Mouse (Mus musculus) granulocyte monocyte progenitor cell, adult 5-6 weeks (primary cell): ENCODE measurements around the gene Golga4. TPM values are rescaled to one million over a fixed set of nuclear protein-coding genes. Genes with fewer than 3 reads are reported as not detected.
A peak's percentile ranks its signal among the peaks of the same experiment; 100 is the strongest.
"Not testable (repeated sequence)": the region's sequence is repeated elsewhere in the genome, so short reads cannot be mapped to it uniquely, and the experiment has no call there.

ENCODE experiments used
- ATAC-seq: replicated peaks from 2 replicates; pipeline ENCODE4 v1.8.0; 2016; ENCODE audit warnings: mild to moderate bottlenecking, moderate TSS enrichment, inconsistent platforms; ENCODE audit not compliant: poor library complexity, severe bottlenecking
- total RNA-seq, 2 experiments: library from RNA; stranded (forward) in 1 of 2; stranded (reverse) in 1 of 2; fragments of 200-712, 200-1000 nt in 1 of 2; fragments of >200 nt in 1 of 2; fragmentation: Nextera tagmentation in 1 of 2; gene quantifications; 2 replicates each; pipeline ENCODE4 v1.2.3; 2014 to 2017

The Golga4 gene
- total RNA-seq, 2 experiments from 2014 or later, result 50.2 to 82.7 TPM

GRCm38 (mm10) chr9:118574911-118575310 lies 68.8 kb downstream of the Golga4 start:
- ATAC-seq, result no peak

GRCm38 (mm10) chr9:118580371-118580770 lies 74.3 kb downstream of the Golga4 start:
- ATAC-seq, result no peak

GRCm38 (mm10) chr9:118582757-118583156 lies 76.7 kb downstream of the Golga4 start:
- ATAC-seq, result peak; percentile 30

GRCm38 (mm10) chr9:118584838-118585237 lies 78.8 kb downstream of the Golga4 start:
- ATAC-seq, result no peak

GRCm38 (mm10) chr9:118585998-118586397 lies 79.9 kb downstream of the Golga4 start:
- no peak for ATAC-seq

- ATAC-seq, result no peak
Measured at GRCm38 (mm10) chr9:118587115-118587514, 81.0 kb downstream of the Golga4 start.

- ATAC-seq, result peak; percentile 45; the same call in 1 of the 2 replicates
Measured at GRCm38 (mm10) chr9:118589249-118589648, 83.2 kb downstream of the Golga4 start.

GRCm38 (mm10) chr9:118590230-118590629 lies 84.2 kb downstream of the Golga4 start:
- ATAC-seq, result no peak

GRCm38 (mm10) chr9:118591633-118592032 lies 85.6 kb downstream of the Golga4 start:
- ATAC-seq, result no peak

GRCm38 (mm10) chr9:118592585-118593249 lies 86.7 kb downstream of the Golga4 start:
- peak; percentile 64 for ATAC-seq

- ATAC-seq, result no peak
Measured at GRCm38 (mm10) chr9:118593443-118593842, 87.4 kb downstream of the Golga4 start.

GRCm38 (mm10) chr9:118596767-118597166 lies 90.7 kb downstream of the Golga4 start:
- ATAC-seq, result no peak

- not testable (repeated sequence) for ATAC-seq
Measured at GRCm38 (mm10) chr9:118600393-118600792, 94.3 kb downstream of the Golga4 start.

- peak; percentile 29; the same call in 1 of the 2 replicates for ATAC-seq
Measured at GRCm38 (mm10) chr9:118602576-118602975, 96.5 kb downstream of the Golga4 start.

- peak; percentile 68 for ATAC-seq
Measured at GRCm38 (mm10) chr9:118606148-118606816, 100.2 kb downstream of the Golga4 start, which contains the start of gene Itga9. Itga9 (plus strand) TSS chr9:118606690.

- ATAC-seq, result no peak
Measured at GRCm38 (mm10) chr9:118606817-118607371, 100.8 kb downstream of the Golga4 start.

- no peak for ATAC-seq
Measured at GRCm38 (mm10) chr9:118607701-118608401, 101.8 kb downstream of the Golga4 start.

GRCm38 (mm10) chr9:118608556-118608955 lies 102.5 kb downstream of the Golga4 start:
- no peak for ATAC-seq

GRCm38 (mm10) chr9:118610060-118610459 lies 104.0 kb downstream of the Golga4 start:
- ATAC-seq, result no peak

GRCm38 (mm10) chr9:118611111-118611541 lies 105.1 kb downstream of the Golga4 start:
- ATAC-seq, result peak; percentile 51; the same call in 1 of the 2 replicates
